Mouse (Mus musculus): ENCODE measurements around the gene Poc1a. TPM values are rescaled to one million over a fixed set of nuclear protein-coding genes. Genes with fewer than 3 reads are reported as not detected.

Gene Poc1a
- polyA plus RNA-seq, 1 experiment from 2014 or later = 40.1 TPM

DNA sequence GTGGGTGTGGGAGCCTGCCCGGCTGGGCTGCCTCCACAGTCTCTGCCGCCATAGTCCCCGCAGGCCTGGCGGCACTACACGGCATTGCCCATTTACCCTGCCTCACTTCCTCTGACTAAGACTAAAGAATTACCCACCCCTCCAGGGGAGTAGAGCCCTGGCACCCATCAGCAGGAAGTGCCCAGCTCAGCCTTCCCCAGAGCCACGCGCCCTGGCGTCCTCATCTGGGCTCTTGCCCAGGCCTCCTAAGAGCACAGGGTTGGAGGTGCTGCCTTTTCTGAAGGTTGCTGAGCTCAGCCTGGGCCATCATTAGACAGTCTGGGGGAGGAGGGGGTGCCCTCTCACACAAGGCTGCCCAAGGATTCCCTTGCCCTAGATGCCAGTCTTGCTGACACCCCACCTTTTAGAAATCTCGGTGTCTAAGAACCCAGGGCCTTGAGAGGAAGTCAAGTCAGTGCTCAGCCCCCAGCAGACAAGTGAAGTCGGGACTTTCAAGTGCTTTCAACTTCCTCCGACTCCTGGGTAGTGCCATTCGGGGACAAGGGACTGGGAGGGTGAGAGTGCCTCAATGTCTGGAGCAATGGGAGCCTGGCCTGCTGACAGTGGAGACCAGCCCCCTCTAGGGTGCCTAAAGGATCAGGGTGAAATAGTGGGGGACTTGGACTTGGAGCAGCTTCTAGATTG, 105.5 kb downstream of the Poc1a start:
- H3K9ac ChIP-seq (ENCODE audit: low read length) = no peak overlapping the region
- no peaks in the 10 kb centered on the region for H3K36me3 ChIP-seq (ENCODE audit: control insufficient read depth, insufficient read depth, low read length)
- ATAC-seq (ENCODE audit: insufficient number of reproducible peaks, low FRiP score, low TSS enrichment, low read depth) = no peak
- H3K4me3 ChIP-seq (ENCODE audit: low read depth, low read length) = no peak overlapping the region
- peaks cover 24% of the 10 kb centered on the region for H3K4me1 ChIP-seq (ENCODE audit: control insufficient read depth, insufficient read depth, low read length)
- H3K27me3 ChIP-seq (ENCODE audit: control insufficient read depth, insufficient read depth, low read length) = no peaks in the 10 kb centered on the region
- H3K9me3 ChIP-seq (ENCODE audit: control insufficient read depth, low read length) = no peaks in the 10 kb centered on the region
- H3K4me2 ChIP-seq (ENCODE audit: low read depth, severe bottlenecking) = no peak overlapping the region
- no peak overlapping the region for H3K27ac ChIP-seq (replicated peaks; ENCODE audit: low read depth, low read length)
- WGBS = 90% methylated on average over 12 of the region's 12 CpGs
- no peak for DNase-seq (ENCODE audit: low spot score)

DNA sequence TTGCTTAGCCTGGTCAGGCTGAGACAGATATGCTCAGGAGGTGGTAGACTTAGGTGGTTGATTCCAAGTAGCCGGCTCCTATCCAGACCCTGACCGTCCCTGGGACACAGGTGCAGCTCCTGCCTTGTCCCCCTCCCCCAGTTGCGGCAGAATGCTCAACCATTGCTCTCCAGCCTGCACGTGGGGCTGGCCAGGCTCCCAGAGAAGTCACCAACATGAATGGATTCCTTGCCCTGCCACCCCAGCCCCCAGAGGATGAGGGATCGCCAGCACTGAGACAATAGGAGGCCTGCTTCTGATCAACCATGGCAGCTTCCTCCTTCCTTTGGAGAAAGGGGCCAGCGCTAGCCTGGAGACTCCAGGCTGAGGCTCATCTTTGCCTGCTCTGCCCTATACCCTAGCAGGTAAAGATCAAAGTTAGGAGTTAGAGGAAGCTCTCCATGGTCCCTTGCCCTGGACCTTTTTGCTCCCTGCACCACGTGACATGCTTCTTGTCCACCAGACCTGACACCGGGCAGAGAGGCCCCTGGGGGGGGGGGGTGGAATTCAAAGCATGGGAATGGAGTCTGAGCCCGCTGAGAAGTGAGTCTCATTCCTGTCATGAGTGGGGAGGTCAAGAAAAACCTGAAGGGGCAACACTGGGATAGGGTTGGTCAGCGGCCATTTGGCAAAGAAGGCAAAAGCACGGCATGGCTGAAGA, 112.1 kb downstream of the Poc1a start:
- Histone ChIP-seq H3K36me3 (ENCODE audit: control insufficient read depth, insufficient read depth, low read length) (no peaks in the 10 kb centered on the region), H3K4me2 (ENCODE audit: low read depth, severe bottlenecking) (no peak overlapping the region), H3K4me1 (ENCODE audit: control insufficient read depth, insufficient read depth, low read length) (peaks cover 4% of the 10 kb centered on the region; the same call in 1 of the 2 replicates), H3K27me3 (ENCODE audit: control insufficient read depth, insufficient read depth, low read length) (no peaks in the 10 kb centered on the region), H3K27ac (replicated peaks; ENCODE audit: low read depth, low read length) (no peak overlapping the region), H3K9ac (ENCODE audit: low read length) (no peak overlapping the region), H3K9me3 (ENCODE audit: control insufficient read depth, low read length) (no peaks in the 10 kb centered on the region), H3K4me3 (ENCODE audit: low read depth, low read length) (no peak overlapping the region)
- DNase-seq (ENCODE audit: low spot score) = no peak
- WGBS = 71% methylated on average over 11 of the region's 11 CpGs
- ATAC-seq (ENCODE audit: insufficient number of reproducible peaks, low FRiP score, low TSS enrichment, low read depth) = no peak

GRCm38 (mm10) chr9:106393548-106393947, 112.7 kb downstream of the Poc1a start:
- Histone ChIP-seq H3K9me3 (ENCODE audit: control insufficient read depth, low read length) (no peaks in the 10 kb centered on the region), H3K4me3 (ENCODE audit: low read depth, low read length) (no peak overlapping the region), H3K27me3 (ENCODE audit: control insufficient read depth, insufficient read depth, low read length) (no peaks in the 10 kb centered on the region), H3K36me3 (ENCODE audit: control insufficient read depth, insufficient read depth, low read length) (no peaks in the 10 kb centered on the region), H3K4me2 (ENCODE audit: low read depth, severe bottlenecking) (no peak overlapping the region), H3K9ac (ENCODE audit: low read length) (no peak overlapping the region), H3K27ac (replicated peaks; ENCODE audit: low read depth, low read length) (no peak overlapping the region), H3K4me1 (ENCODE audit: control insufficient read depth, insufficient read depth, low read length) (peaks cover 4% of the 10 kb centered on the region; the same call in 1 of the 2 replicates)
- ATAC-seq (ENCODE audit: insufficient number of reproducible peaks, low FRiP score, low TSS enrichment, low read depth) (no peak), DNase-seq (ENCODE audit: low spot score) (no peak)
- 90% methylated on average over 8 of the region's 8 CpGs for WGBS

DNA sequence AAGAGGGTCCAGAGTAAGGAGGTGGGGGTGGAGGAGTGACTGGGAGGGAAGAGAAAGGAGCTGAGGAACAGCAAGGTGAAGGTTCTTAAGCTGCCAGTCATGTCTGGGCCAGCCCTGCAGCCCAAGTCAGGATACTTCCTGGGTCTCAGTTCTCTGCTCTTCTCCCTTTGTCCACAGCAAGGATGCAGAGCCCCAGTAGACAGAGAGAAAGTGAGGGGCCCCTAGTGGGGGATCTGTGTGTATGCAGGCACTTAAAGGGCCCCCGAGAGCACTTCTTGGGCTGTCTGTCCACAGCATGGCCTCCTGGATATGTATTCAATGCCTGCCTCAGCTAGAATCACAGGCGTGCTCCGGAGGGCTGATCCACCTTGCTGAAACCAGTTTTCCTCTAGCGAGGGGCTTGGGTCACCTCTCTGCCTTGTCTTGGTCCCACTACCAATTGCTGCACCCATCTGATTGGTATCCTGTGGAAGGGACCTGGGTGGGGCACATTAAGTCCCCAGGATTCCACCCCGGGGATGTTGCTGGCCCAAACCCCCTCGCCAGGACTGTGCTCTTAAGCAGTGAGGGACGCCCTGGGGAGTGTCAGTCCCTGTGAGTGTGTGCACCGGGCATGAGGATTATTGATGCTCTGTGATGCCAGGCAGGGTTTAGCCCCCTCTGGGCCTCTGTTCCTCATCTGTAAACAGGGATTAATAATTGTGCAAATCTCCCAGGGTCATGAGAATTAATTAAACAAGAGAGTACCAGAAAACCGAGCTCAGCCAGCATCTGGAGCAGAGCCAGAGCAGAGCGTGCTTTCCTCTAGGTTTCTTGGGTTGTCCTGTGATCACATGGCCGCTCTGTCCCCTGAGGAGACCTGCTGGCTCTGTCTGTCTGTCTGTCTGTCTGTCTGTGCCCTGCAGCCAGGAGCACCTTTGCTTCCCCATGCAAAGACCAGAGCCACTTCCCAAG, 114.1 kb downstream of the Poc1a start:
- Histone ChIP-seq H3K4me1 (ENCODE audit: control insufficient read depth, insufficient read depth, low read length) (peaks cover 7% of the 10 kb centered on the region; the same call in 1 of the 2 replicates), H3K27ac (replicated peaks; ENCODE audit: low read depth, low read length) (no peak overlapping the region), H3K27me3 (ENCODE audit: control insufficient read depth, insufficient read depth, low read length) (no peaks in the 10 kb centered on the region), H3K36me3 (ENCODE audit: control insufficient read depth, insufficient read depth, low read length) (no peaks in the 10 kb centered on the region), H3K9me3 (ENCODE audit: control insufficient read depth, low read length) (no peaks in the 10 kb centered on the region), H3K4me2 (ENCODE audit: low read depth, severe bottlenecking) (no peak overlapping the region), H3K4me3 (ENCODE audit: low read depth, low read length) (no peak overlapping the region), H3K9ac (ENCODE audit: low read length) (no peak overlapping the region)
- ATAC-seq (ENCODE audit: insufficient number of reproducible peaks, low FRiP score, low TSS enrichment, low read depth) = no peak
- peak; percentile 46 for DNase-seq (ENCODE audit: low spot score)
- WGBS = 56% methylated on average over 11 of the region's 11 CpGs

DNA sequence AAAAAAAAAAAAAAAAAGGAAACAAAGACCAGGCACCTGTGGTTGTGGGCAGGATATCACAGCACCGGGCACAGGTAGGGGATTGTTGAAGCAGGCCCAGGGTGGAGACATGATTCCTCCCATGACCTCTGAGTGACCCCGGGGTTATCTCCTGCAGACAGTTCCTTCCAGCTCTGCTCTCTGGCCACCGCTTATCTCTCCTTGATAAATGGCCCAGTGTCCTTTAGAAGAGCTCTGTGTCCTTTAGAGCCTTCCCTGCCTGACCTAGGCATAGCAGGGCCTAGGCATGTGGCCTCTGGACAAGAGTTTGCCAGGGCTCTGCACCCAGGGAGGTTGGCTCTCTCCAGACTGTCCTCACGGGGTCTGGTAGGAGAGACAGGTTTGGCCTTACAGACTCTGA, 116.9 kb downstream of the Poc1a start:
- ATAC-seq (ENCODE audit: insufficient number of reproducible peaks, low FRiP score, low TSS enrichment, low read depth) (no peak), DNase-seq (ENCODE audit: low spot score) (no peak)
- H3K27ac ChIP-seq (replicated peaks; ENCODE audit: low read depth, low read length) = no peak overlapping the region
- H3K4me3 ChIP-seq (ENCODE audit: low read depth, low read length) = no peak overlapping the region
- 60% methylated on average over 4 of the region's 4 CpGs for WGBS
- no peaks in the 10 kb centered on the region for H3K36me3 ChIP-seq (ENCODE audit: control insufficient read depth, insufficient read depth, low read length)
- H3K9ac ChIP-seq (ENCODE audit: low read length) = no peak overlapping the region
- H3K9me3 ChIP-seq (ENCODE audit: control insufficient read depth, low read length) = no peaks in the 10 kb centered on the region
- peaks cover 7% of the 10 kb centered on the region; the same call in 1 of the 2 replicates for H3K4me1 ChIP-seq (ENCODE audit: control insufficient read depth, insufficient read depth, low read length)
- no peaks in the 10 kb centered on the region for H3K27me3 ChIP-seq (ENCODE audit: control insufficient read depth, insufficient read depth, low read length)
- H3K4me2 ChIP-seq (ENCODE audit: low read depth, severe bottlenecking) = no peak overlapping the region

GRCm38 (mm10) chr9:106398667-106399311, 117.9 kb downstream of the Poc1a start:
- H3K4me1 ChIP-seq (ENCODE audit: control insufficient read depth, insufficient read depth, low read length) = peaks cover 7% of the 10 kb centered on the region; the same call in 1 of the 2 replicates
- H3K36me3 ChIP-seq (ENCODE audit: control insufficient read depth, insufficient read depth, low read length) = no peaks in the 10 kb centered on the region
- WGBS = 74% methylated on average over 9 of the region's 9 CpGs
- DNase-seq (ENCODE audit: low spot score) = no peak
- H3K27ac ChIP-seq (replicated peaks; ENCODE audit: low read depth, low read length) = no peak overlapping the region
- no peak overlapping the region for H3K4me3 ChIP-seq (ENCODE audit: low read depth, low read length)
- no peaks in the 10 kb centered on the region for H3K9me3 ChIP-seq (ENCODE audit: control insufficient read depth, low read length)
- no peak overlapping the region for H3K4me2 ChIP-seq (ENCODE audit: low read depth, severe bottlenecking)
- ATAC-seq (ENCODE audit: insufficient number of reproducible peaks, low FRiP score, low TSS enrichment, low read depth) = no peak
- H3K27me3 ChIP-seq (ENCODE audit: control insufficient read depth, insufficient read depth, low read length) = no peaks in the 10 kb centered on the region
- H3K9ac ChIP-seq (ENCODE audit: low read length) = no peak overlapping the region

- Histone ChIP-seq H3K4me1 (ENCODE audit: control insufficient read depth, insufficient read depth, low read length) (0 out of 2 replicates have a peak, but pooled peaks cover 3% of the 10 kb centered on the region), H3K27ac (replicated peaks; ENCODE audit: low read depth, low read length) (no peak overlapping the region), H3K27me3 (ENCODE audit: control insufficient read depth, insufficient read depth, low read length) (no peaks in the 10 kb centered on the region), H3K4me2 (ENCODE audit: low read depth, severe bottlenecking) (no peak overlapping the region), H3K4me3 (ENCODE audit: low read depth, low read length) (no peak overlapping the region), H3K9ac (ENCODE audit: low read length) (no peak overlapping the region), H3K9me3 (ENCODE audit: control insufficient read depth, low read length) (no peaks in the 10 kb centered on the region), H3K36me3 (ENCODE audit: control insufficient read depth, insufficient read depth, low read length) (no peaks in the 10 kb centered on the region)
- WGBS = 61% methylated on average over 3 of the region's 3 CpGs
- DNase-seq (ENCODE audit: low spot score) (no peak), ATAC-seq (ENCODE audit: insufficient number of reproducible peaks, low FRiP score, low TSS enrichment, low read depth) (no peak)
Measured at GRCm38 (mm10) chr9:106399808-106400207, 118.9 kb downstream of the Poc1a start.
